Mouse (Mus musculus): ENCODE measurements around the gene Lgals2.
"Not testable (repeated sequence)": the region's sequence is repeated elsewhere in the genome, so short reads cannot be mapped to it uniquely, and the experiment has no call there.

Lgals2 gene

DNA sequence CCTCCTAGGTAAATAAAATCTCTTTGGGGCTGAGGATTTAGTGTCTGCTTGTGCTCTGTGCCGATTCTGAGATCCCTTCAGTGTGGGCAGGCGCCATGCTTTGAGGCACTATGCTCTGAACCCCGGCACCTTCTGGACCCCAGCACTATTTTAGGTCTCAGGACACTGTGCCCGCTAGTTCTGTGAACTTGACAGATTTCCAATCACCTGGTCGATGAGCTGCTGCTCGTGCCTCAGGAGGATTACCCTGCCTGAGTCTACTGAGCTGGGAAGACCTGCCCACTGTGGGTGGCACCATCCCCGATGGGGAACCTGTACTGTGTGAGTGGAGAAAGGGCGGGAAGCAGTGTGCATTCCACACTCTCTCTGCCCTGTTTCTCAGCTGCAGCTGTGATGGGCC, 19.7 kb upstream of the Lgals2 start:
- DNase-seq (ENCODE audit: low spot score in 2 of 2) = no peak

DNA sequence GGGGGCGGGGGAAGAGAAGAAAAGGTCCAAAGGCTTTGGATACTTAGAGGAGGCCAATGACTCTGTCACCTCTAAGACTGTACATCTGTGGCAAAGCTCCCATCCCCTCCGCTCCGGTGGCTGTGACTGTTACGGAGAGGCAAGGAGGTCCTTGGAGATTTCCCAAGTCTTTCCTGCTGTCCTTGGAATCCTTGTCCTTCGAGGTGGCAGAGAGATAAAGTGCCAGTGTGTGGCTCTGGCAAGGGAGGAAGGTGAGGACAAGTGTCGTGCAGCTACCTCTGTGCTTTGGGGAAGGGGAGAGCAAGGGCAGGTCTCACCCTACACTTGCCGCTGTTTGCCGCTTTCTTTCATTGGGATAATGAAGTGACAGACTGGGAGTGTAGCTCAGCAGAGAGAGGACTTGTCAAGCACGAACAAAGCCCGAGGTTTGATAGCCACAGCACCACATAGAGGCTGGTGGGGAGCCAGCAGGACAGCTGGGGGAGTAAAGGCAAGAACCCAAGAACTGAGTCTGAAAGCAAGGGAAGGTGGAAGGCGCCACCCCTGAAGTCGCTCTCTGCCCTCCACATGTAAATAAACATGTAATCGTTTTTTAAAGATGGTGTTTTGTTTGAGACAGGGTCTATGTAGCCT, 18.6 kb upstream of the Lgals2 start:
- DNase-seq (ENCODE audit: low spot score in 2 of 2) = no peak

DNA sequence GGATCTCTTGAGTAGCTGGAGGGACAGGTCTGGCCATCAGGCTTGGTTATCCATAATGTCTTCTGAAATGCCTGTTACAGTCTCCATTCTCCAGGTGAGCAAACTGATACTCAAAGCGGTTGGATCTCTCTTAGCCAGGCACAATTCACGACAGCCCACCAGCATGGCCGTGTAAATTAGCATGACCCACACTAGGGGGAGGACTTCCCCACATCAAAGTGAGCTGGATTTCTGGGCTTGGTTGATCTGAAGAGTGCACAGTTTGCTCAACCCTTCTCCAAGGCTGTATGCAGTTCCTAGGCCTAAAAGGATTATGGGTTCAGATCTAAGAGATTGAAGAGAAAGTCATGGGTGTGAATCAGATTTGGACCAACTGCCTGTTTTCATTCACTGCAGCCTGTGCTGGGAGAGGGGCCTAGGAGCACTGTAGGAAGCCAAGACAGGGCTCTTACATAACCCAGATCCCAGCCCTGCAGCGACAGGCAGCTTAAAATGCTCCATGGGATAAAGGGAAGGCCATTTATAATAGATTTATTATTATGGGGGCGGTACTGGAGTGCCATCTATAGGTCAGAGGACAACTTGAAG, 16.8 kb upstream of the Lgals2 start:
- DNase-seq (ENCODE audit: low spot score in 2 of 2) = no peak

DNA sequence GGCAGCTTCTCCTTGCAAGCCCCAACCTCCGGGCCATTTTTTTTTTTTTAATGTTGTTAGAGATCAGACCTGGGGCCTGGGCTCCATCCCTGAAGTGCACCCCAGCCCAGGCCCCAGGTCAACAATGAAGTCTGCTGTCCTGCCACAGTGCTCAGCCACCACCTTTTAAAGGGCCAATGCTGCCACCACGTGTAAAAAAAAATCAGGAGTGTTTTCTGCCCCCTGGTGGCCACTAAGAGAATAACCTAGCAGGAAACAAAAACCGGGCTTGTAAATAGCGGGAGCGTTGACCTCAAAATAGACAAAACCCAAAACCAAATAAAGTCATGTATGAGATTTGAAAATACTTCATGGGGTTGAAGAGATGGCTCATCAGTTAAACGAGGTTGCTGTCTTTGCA, 14.4 kb upstream of the Lgals2 start:
- peak in 1 of 2 experiments; percentile 50 for DNase-seq (ENCODE audit: low spot score in 2 of 2)

- DNase-seq (ENCODE audit: low spot score in 2 of 2) = no peak
Observed at GRCm38 (mm10) chr15:78868826-78869233, 13.5 kb upstream of the Lgals2 start.

DNA sequence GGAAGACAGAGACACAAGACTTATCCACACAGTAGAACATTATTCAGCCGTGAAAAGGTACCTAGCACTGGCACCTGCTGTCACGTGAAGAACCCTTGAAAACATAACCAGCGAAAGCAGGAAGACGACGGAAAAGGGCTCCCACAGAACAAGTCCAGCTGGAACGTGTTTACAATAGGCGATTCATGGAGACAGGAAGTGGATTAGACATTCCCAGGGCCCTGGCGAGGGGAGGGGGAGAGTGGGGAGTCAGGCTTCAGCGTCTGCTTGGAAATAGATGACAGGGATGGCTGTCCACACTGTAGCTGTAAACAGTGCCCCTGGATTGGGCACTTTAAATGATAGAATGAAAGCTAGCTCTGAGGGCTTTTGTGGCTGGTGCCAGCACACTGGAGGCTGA, 13.1 kb upstream of the Lgals2 start:
- peak; percentile 54 to 66 for DNase-seq (ENCODE audit: low spot score in 2 of 2)

DNA sequence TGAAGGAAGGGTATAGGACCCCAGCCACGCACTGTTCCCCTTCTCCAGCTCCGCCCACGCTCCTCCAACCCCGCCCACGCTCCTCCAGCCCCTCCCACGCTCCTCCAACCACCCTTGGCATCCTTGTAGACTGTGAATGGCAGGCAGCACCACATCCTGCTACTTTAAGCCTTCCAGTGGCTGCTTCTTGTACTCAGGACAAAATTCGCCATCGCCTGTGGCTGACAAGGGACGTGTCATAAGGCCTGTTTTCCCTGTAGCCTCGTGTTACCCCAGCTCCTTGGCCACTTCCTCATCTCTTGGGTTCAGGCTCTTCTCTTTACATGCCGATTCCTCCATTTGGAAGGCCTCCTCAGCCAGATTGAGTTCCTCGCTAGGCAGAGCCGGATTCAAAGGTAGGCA, 8.5 kb upstream of the Lgals2 start:
- no peak for DNase-seq (ENCODE audit: low spot score in 2 of 2)

DNA sequence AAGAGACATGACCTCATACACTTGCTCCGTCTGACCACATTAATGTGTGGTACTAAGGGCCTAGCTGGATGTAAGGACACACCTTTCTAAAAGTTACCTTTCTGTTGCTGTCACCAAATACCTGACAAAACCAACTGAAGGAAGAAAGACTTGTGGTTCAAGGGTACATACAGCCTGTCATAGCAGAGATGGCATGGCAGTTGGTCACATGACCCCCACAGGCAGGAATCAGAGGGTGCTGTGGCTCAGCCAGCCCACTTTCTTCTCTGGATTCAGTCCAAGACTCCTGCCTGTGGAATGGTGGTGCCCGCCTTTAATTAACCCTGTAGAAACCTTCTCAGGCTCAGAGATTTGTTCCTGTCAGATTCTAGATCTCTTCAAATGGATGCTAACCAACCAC, 7.8 kb upstream of the Lgals2 start:
- no peak for DNase-seq (ENCODE audit: low spot score in 2 of 2)

DNA sequence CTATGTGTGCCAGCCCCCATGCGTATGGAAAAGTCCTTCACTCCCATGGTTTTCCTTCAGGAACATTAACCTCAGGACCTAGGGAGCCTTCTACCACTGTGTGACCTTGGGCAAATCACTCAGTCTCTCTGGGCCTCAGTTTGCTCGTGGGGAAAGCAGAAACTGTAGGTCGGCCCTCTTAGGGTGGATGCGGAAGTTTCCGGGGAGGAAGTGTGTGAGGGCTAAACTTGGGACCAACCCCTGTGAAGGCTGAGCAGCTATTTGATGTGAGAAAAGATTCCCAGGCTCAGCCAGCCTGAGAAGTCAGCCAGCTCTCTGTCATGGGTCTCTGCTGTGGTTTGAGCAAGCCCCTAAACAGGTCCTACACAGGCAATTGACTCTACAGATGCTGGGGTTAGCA, 7.0 kb upstream of the Lgals2 start:
- DNase-seq (ENCODE audit: low spot score in 2 of 2) = no peak

DNA sequence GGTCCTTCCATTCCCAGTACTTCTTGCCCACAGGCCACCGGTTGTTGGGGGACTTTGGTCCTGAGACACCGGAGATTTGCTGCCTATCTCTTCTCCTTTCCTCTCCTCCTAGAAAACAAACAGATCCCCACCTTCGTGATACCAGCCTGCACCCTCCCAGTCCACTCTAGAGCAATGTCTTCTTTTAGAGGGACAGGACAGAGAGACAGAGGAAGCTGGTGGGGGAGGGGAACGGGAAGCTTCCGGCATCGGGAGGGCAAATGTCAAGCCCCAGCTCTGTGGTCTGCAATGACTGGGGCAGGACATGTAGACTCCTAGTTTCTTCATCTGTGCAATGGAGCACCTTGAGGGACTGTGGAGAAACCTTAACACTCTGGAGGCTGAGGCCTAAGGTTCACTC, 4.4 kb upstream of the Lgals2 start:
- DNase-seq (ENCODE audit: low spot score in 2 of 2) = no peak

GRCm38 (mm10) chr15:78859311-78859710, 4.0 kb upstream of the Lgals2 start:
- DNase-seq (ENCODE audit: low spot score in 2 of 2) = no peak

DNA sequence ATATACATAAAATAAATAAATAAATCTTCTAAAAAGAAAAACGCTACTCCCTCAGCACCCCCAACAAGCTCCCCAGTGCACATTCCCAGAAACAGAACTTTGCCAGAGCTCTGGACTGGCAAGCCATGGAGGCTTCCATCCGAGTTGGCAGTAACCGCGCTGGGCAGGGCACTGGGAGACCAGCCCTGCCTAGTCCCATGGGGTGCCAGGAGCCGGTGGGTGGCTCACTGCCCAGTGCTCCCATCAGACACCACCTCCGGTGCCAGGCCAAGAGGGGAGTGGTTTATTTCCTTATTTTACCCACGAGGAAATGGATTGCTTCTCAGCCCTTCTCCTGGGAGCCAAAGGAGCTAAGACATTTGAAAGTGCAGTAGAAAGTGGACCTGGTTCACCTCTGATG, 1.7 kb upstream of the Lgals2 start:
- no peak for DNase-seq (ENCODE audit: low spot score in 2 of 2)

GRCm38 (mm10) chr15:78851505-78852153, 3.7 kb downstream of the Lgals2 start:
- peak; percentile 83 to 92 for DNase-seq (ENCODE audit: low spot score in 2 of 2)

GRCm38 (mm10) chr15:78850944-78851343, 4.4 kb downstream of the Lgals2 start:
- DNase-seq (ENCODE audit: low spot score in 2 of 2) = no peak

DNA sequence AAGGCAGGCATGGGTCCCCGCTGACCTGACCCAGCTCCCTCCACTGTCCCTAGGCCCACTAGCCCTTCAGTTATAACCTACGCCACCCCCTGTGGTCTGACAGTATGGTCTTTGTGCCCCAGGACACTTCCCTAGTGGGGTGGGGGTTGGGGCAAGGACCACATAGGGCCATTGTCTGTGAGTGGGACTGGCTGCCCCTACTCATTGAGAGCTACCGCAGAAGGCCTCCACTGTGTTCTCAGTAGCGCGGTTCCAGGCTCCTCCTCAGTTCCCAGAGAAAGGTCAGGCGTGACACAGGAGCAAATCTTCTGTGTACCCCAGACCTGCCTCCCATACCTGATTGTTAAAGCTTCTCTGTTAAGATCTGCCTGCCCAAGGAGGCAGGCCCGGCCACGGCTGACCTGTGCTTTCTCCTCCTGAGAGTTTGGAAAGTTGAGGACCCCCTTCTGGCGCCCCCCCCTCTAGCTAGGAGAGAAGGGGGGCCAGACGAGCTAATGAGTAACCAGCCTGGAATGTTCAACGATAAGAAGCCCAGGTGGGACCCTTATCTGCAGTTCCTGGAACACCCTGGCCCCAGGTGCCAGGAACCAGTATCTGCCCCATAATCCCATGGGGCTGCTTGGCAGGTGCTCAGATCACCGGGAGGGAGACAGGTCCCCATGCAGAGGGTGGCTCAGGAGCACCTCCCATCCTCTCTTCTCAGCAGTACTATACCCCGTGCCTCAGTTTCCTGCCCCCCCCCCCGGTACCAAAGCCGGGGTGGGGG, 5.1 kb downstream of the Lgals2 start:
- no peak for DNase-seq (ENCODE audit: low spot score in 2 of 2)

- DNase-seq (ENCODE audit: low spot score in 2 of 2) = no peak
Observed at GRCm38 (mm10) chr15:78849485-78849884, 5.8 kb downstream of the Lgals2 start.

DNA sequence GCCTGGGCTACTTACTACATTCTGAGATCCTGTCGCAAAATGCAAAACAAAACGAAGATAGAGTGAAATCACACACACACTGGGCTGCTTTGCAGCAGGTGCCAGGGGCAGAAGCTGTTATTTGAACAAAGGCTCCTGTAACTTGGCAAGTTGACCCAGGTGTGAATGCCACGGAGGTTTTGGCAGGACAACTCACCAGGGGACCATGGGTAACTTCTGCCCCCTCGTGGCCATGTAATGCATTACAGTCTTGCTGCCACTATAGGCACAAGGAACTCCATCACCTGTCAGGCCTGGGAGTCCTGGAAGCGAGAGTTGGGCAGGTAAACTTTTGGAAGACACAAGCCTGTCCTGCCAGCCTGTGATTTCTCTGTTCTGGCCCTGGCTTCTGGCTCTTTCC, 6.9 kb downstream of the Lgals2 start:
- peak; percentile 75 to 85 for DNase-seq (ENCODE audit: low spot score in 2 of 2)

DNA sequence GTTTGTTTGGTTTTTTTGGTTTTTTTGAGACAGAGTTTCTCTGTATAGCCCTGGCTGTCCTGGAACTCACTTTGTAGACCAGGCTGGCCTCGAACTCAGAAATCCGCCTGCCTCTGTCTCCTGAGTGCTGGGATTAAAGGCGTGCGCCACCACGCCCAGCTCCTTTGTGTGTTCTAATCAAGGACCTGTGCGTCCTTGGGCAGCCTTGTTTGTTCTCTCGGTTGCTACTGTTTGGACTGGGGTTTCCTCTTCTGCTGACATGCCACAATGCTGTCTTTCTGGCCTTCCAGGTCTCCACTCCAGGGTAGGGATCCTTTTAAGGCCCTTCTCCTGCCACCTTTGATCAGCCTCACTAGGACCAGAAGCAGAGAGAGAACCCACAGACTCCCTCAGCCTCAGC, 8.5 kb downstream of the Lgals2 start:
- not testable (repeated sequence) for DNase-seq (ENCODE audit: low spot score in 2 of 2)

- no peak for DNase-seq (ENCODE audit: low spot score in 2 of 2)
Observed at GRCm38 (mm10) chr15:78846352-78846751, 9.0 kb downstream of the Lgals2 start.

- no peak for DNase-seq (ENCODE audit: low spot score in 2 of 2)
Observed at GRCm38 (mm10) chr15:78845867-78846266, 9.5 kb downstream of the Lgals2 start.

DNA sequence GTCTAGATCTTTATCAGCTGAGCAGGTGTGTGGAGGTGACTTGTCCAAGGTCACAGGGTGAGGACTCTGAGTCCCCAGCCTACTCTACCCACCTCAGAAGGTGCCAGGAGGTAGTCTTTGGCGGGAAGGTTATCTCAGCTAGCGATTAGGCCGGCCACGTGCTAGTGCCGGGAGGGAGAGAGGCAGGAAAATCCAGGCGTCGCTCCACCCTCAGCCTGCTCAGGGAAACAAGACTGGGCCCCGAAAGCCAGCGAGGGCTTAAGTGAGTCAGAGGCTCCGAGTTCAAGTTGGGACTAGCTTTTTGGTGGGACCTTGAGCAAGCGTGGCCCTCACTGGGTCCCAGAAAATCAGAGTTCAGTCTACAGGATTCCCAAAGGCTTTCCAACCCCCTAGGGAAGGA, 10.0 kb downstream of the Lgals2 start:
- DNase-seq (ENCODE audit: low spot score in 2 of 2) = peak in 1 of 2 experiments; percentile 50

DNA sequence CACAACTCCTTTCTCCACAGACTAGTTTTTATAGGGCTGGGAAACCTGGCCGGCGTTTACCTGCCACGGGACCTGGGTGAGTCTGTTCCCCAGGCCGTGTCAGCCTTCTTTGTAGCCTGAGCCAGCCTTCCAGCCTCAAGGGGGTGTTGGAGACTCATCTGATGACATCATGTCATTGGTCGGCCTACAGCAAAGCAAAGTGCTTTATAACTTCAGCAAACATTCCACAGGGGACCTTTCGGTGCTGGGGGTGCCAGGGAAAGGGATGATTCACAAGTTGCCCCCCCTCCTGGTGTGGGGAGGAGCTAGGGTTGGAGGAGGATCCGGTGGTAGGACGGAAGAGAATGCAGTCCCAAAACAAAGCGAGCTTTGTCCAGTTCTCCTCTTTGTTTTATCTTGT, 10.5 kb downstream of the Lgals2 start:
- peak; percentile 79 to 86 for DNase-seq (ENCODE audit: low spot score in 2 of 2)
